Mouse (Mus musculus) heart, adult 2 months (tissue): ENCODE results near the gene Nell1.

Experiments
- CTCF ChIP-seq: fragments of 200-600 bp; IDR thresholded peaks from 2 replicates; pipeline ENCODE4 v1.8.1; 2022; ENCODE audit warnings: antibody characterized with exemption, mild to moderate bottlenecking, moderate library complexity
- EP300 ChIP-seq: fragments of 200-500 bp; IDR thresholded peaks from 2 replicates; pipeline ENCODE4 v1.6.1; 2011; ENCODE audit warnings: low read depth, low read length, control low read depth; ENCODE audit not compliant: insufficient read depth
- POLR2A ChIP-seq: fragments of 200-500 bp; IDR thresholded peaks from 2 replicates; pipeline ENCODE4 v1.6.1; 2011; ENCODE audit warnings: mild to moderate bottlenecking, low read depth, low read length, control low read depth; ENCODE audit not compliant: insufficient read depth

- no peak for TF ChIP-seq POLR2A
- TF ChIP-seq CTCF = no peak
- no peak for TF ChIP-seq EP300
These were observed 364.1 kb downstream of the Nell1 start for GRCm38 (mm10) chr7:50338757-50339156.
